Mouse (Mus musculus) liver, adult 2 months (tissue): ENCODE data around the gene Uck2.

Experiments
- CTCF ChIP-seq: fragments of 200-500 bp; IDR thresholded peaks from 2 replicates; pipeline ENCODE4 v1.5.1; 2011; ENCODE audit warnings: low read depth, low read length, control low read depth
- POLR2A ChIP-seq: fragments of 200-500 bp; IDR thresholded peaks from 2 replicates; pipeline ENCODE4 v1.6.1; 2011; ENCODE audit warnings: low read length, control low read depth; ENCODE audit not compliant: insufficient read depth; ENCODE audit errors: extremely low read depth

GRCm38 (mm10) chr1:167292447-167292846 is 7.3 kb upstream of the Uck2 start:
- TF ChIP-seq CTCF (no peak), POLR2A (no peak)
